Mouse (Mus musculus): ENCODE data around the gene E2f8. TPM values are rescaled to one million over a fixed set of nuclear protein-coding genes. Genes with fewer than 3 reads are reported as not detected.

The E2f8 gene
- 0.43 and 0.44 TPM in 2 replicates for polyA plus RNA-seq (2012; rRNA removed)

GRCm38 (mm10) chr7:48881486-48881885 is at the start of gene E2f8:
E2f8 (minus strand) TSS chr7:48881596.
- DNase-seq (ENCODE audit: low read depth): no peak

- no peak for DNase-seq (ENCODE audit: low read depth)
Observed at GRCm38 (mm10) chr7:48930399-48930798, 49.0 kb upstream of the E2f8 start.

- DNase-seq (ENCODE audit: low read depth): no peak
Observed at GRCm38 (mm10) chr7:48928364-48928763, 47.0 kb upstream of the E2f8 start.

GRCm38 (mm10) chr7:48925214-48925613 is 43.8 kb upstream of the E2f8 start:
- no peak for DNase-seq (ENCODE audit: low read depth)

- DNase-seq (ENCODE audit: low read depth): no peak
Observed at GRCm38 (mm10) chr7:48923620-48924019, 42.2 kb upstream of the E2f8 start.

GRCm38 (mm10) chr7:48918389-48918788 is 37.0 kb upstream of the E2f8 start:
- no peak for DNase-seq (ENCODE audit: low read depth)

GRCm38 (mm10) chr7:48917988-48918387 is 36.6 kb upstream of the E2f8 start:
- DNase-seq (ENCODE audit: low read depth): no peak

GRCm38 (mm10) chr7:48917463-48917862 is 36.1 kb upstream of the E2f8 start:
- DNase-seq (ENCODE audit: low read depth): no peak

GRCm38 (mm10) chr7:48914630-48915506 is 33.5 kb upstream of the E2f8 start:
- DNase-seq (ENCODE audit: low read depth): no peak

GRCm38 (mm10) chr7:48911146-48911545 is 29.8 kb upstream of the E2f8 start:
- DNase-seq (ENCODE audit: low read depth): no peak

GRCm38 (mm10) chr7:48910282-48910681 is 28.9 kb upstream of the E2f8 start:
- no peak for DNase-seq (ENCODE audit: low read depth)

- no peak for DNase-seq (ENCODE audit: low read depth)
Observed at GRCm38 (mm10) chr7:48909342-48909671, 27.9 kb upstream of the E2f8 start.

- no peak for DNase-seq (ENCODE audit: low read depth)
Observed at GRCm38 (mm10) chr7:48908521-48909341, 27.3 kb upstream of the E2f8 start, which contains the start of gene Nav2. Nav2 (plus strand) TSS chr7:48908716.

- no peak for DNase-seq (ENCODE audit: low read depth)
Observed at GRCm38 (mm10) chr7:48902454-48902853, 21.1 kb upstream of the E2f8 start.

GRCm38 (mm10) chr7:48900408-48901167 is 19.2 kb upstream of the E2f8 start:
- no peak for DNase-seq (ENCODE audit: low read depth)

GRCm38 (mm10) chr7:48898416-48898815 is 17.0 kb upstream of the E2f8 start:
- no peak for DNase-seq (ENCODE audit: low read depth)

- DNase-seq (ENCODE audit: low read depth): no peak
Observed at GRCm38 (mm10) chr7:48897539-48898163, 16.3 kb upstream of the E2f8 start.

GRCm38 (mm10) chr7:48896051-48896450 is 14.7 kb upstream of the E2f8 start:
- no peak for DNase-seq (ENCODE audit: low read depth)

GRCm38 (mm10) chr7:48895475-48895874 is 14.1 kb upstream of the E2f8 start:
- DNase-seq (ENCODE audit: low read depth): no peak

- no peak for DNase-seq (ENCODE audit: low read depth)
Observed at GRCm38 (mm10) chr7:48894763-48895162, 13.4 kb upstream of the E2f8 start.

- DNase-seq (ENCODE audit: low read depth): no peak
Observed at GRCm38 (mm10) chr7:48894152-48894551, 12.8 kb upstream of the E2f8 start.

- no peak for DNase-seq (ENCODE audit: low read depth)
Observed at GRCm38 (mm10) chr7:48893093-48893492, 11.7 kb upstream of the E2f8 start.

Measured in gonadal fat pad, adult 2 months (tissue).